Mouse (Mus musculus): ENCODE results near the gene Apold1.

- no peak for TF ChIP-seq CTCF (IDR thresholded peaks at IDR 0.05; ENCODE audit: control insufficient read depth, insufficient read depth, insufficient read length)
- no peak for TF ChIP-seq MYOD1 (IDR thresholded peaks at IDR 0.05; ENCODE audit: control insufficient read depth, insufficient read length, low read depth)
- TF ChIP-seq USF1 (IDR thresholded peaks at IDR 0.05; ENCODE audit: low read depth): no peak
- TF ChIP-seq MAX (IDR thresholded peaks at IDR 0.05): no peak
- no peak for TF ChIP-seq MYOG (IDR thresholded peaks at IDR 0.05; ENCODE audit: control insufficient read depth, extremely low read depth, insufficient read length)
These were observed 35.7 kb downstream of the Apold1 start for GRCm38 (mm10) chr6:135017211-135017610.

Data from C2C12 (cell line).